Mouse (Mus musculus) MEL (cell line): ENCODE data around the gene Arid4b. TPM values are rescaled to one million over a fixed set of nuclear protein-coding genes. Genes with fewer than 3 reads are reported as not detected.

ENCODE experiments used
- DNase-seq: peaks from one replicate; pipeline ENCODE4 v3.0.0; 2011; ENCODE audit warnings: low read depth, low spot score
- H3K27ac ChIP-seq: 2 replicates; pipeline ENCODE4 v1.5.1; 2012; ENCODE audit warnings: low read depth, mild to moderate bottlenecking, control low read depth, low read length, moderate library complexity; ENCODE audit not compliant: control insufficient read depth
- H3K27me3 ChIP-seq, 2 experiments: fragments of 150-350 bp in 1 of 2; sonication (generic) in 1 of 2; 2 replicates each; pipeline ENCODE4 v1.6.1; 2012; ENCODE audit warnings: low read length in 2 of 2, mild to moderate bottlenecking in 2 of 2, improper control_type of control experiment in 1 of 2, moderate library complexity in 1 of 2; ENCODE audit not compliant: insufficient read depth in 2 of 2, control insufficient read depth in 1 of 2
- H3K36me3 ChIP-seq, 2 experiments: 2 replicates each; pipeline ENCODE4 v1.6.1; 2012 to 2014; ENCODE audit warnings: low read length in 2 of 2, improper control_type of control experiment in 1 of 2, inconsistent platforms in 1 of 2, mild to moderate bottlenecking in 1 of 2; ENCODE audit not compliant: insufficient read depth in 2 of 2, control insufficient read depth in 1 of 2
- H3K4me1 ChIP-seq, 2 experiments: fragments of 150-350 bp in 1 of 2; sonication (generic) in 1 of 2; 2 replicates each; pipeline ENCODE4 v1.6.1; 2012; ENCODE audit warnings: low read length in 2 of 2, improper control_type of control experiment in 1 of 2, mild to moderate bottlenecking in 1 of 2; ENCODE audit not compliant: insufficient read depth in 2 of 2, control insufficient read depth in 1 of 2
- H3K4me3 ChIP-seq, 2 experiments: fragments of 150-350 bp in 1 of 2; sonication (generic) in 1 of 2; 2 replicates each; pipeline ENCODE4 v1.5.1; 2012; ENCODE audit warnings: low read depth in 2 of 2, low read length in 2 of 2, mild to moderate bottlenecking in 2 of 2, moderate library complexity in 2 of 2, control low read depth in 1 of 2, improper control_type of control experiment in 1 of 2; ENCODE audit not compliant: control insufficient read depth in 1 of 2, insufficient read depth in 1 of 2
- H3K79me2 ChIP-seq: 2 replicates; pipeline ENCODE4 v1.6.1; 2012; ENCODE audit warnings: mild to moderate bottlenecking, low read length, moderate library complexity; ENCODE audit not compliant: control insufficient read depth, poor library complexity, insufficient read depth
- H3K9ac ChIP-seq: 2 replicates; pipeline ENCODE4 v1.6.1; 2012; ENCODE audit warnings: low read depth, mild to moderate bottlenecking, control low read depth, low read length, moderate library complexity; ENCODE audit not compliant: control insufficient read depth, poor library complexity, severe bottlenecking
- H3K9me3 ChIP-seq: fragments of 150-350 bp; sonication (generic); replicated peaks from 2 replicates; pipeline ENCODE4 v1.6.1; 2012; ENCODE audit warnings: mild to moderate bottlenecking, low read length, improper control_type of control experiment, moderate library complexity; ENCODE audit not compliant: insufficient read depth
- BHLHE40 ChIP-seq: IDR thresholded peaks from 2 replicates; pipeline ENCODE4 v1.6.1; 2012; ENCODE audit warnings: low read depth, mild to moderate bottlenecking, inconsistent platforms, low read length, improper control_type of control experiment, borderline replicate concordance
- CHD1 ChIP-seq: IDR thresholded peaks from 2 replicates; pipeline ENCODE4 v1.6.1; 2012; ENCODE audit warnings: low read depth, mild to moderate bottlenecking, inconsistent platforms, low read length, improper control_type of control experiment
- CHD2 ChIP-seq: IDR thresholded peaks from 2 replicates; pipeline ENCODE4 v1.6.1; 2011; ENCODE audit warnings: low read length, improper control_type of control experiment
- CTCF ChIP-seq, 3 experiments: IDR thresholded peaks in 2 of 3; conservative IDR thresholded peaks in 1 of 3; 2 replicates each; pipeline ENCODE4 v1.5.1; 2011 to 2012; ENCODE audit warnings: low read length in 3 of 3, low read depth in 2 of 3, mild to moderate bottlenecking in 2 of 3, improper control_type of control experiment in 1 of 3, inconsistent platforms in 1 of 3, mixed read lengths in 1 of 3, moderate library complexity in 1 of 3; ENCODE audit not compliant: control insufficient read depth in 1 of 3, insufficient read depth in 1 of 3, poor library complexity in 1 of 3, severe bottlenecking in 1 of 3
- E2F4 ChIP-seq: IDR thresholded peaks from 2 replicates; pipeline ENCODE4 v1.6.1; 2011; ENCODE audit warnings: low read depth, low read length, improper control_type of control experiment, borderline replicate concordance
- ELF1 ChIP-seq: IDR thresholded peaks from 2 replicates; pipeline ENCODE4 v1.6.1; 2014; ENCODE audit warnings: low read depth, mild to moderate bottlenecking, inconsistent platforms, low read length, improper control_type of control experiment, moderate library complexity
- EP300 ChIP-seq, 2 experiments: IDR thresholded peaks; 2 replicates each; pipeline ENCODE4 v1.6.1; 2011; ENCODE audit warnings: improper control_type of control experiment in 2 of 2, low read length in 2 of 2, low read depth in 1 of 2, mild to moderate bottlenecking in 1 of 2
- ETS1 ChIP-seq: IDR thresholded peaks from 2 replicates; pipeline ENCODE4 v1.6.1; 2012; ENCODE audit warnings: low read depth, mild to moderate bottlenecking, inconsistent platforms, low read length, improper control_type of control experiment, moderate library complexity
- GABPA ChIP-seq: IDR thresholded peaks from 2 replicates; pipeline ENCODE4 v1.6.1; 2012; ENCODE audit warnings: low read depth, mild to moderate bottlenecking, inconsistent platforms, low read length, improper control_type of control experiment, moderate library complexity
- GATA1 ChIP-seq: IDR thresholded peaks from 2 replicates; pipeline ENCODE4 v1.6.1; 2011; ENCODE audit warnings: low read depth, low read length, improper control_type of control experiment
- HCFC1 ChIP-seq: IDR thresholded peaks from 2 replicates; pipeline ENCODE4 v1.6.1; 2012; ENCODE audit warnings: low read depth, mild to moderate bottlenecking, inconsistent platforms, low read length, improper control_type of control experiment, moderate library complexity
- JUND ChIP-seq: IDR thresholded peaks from 2 replicates; pipeline ENCODE4 v1.6.1; 2011; ENCODE audit warnings: low read depth, mild to moderate bottlenecking, improper control_type of control experiment, low read length
- KAT2A ChIP-seq: conservative IDR thresholded peaks from 2 replicates; pipeline ENCODE4 v1.6.1; 2012; ENCODE audit warnings: low read depth, low read length, improper control_type of control experiment, inconsistent platforms
- MAFK ChIP-seq: IDR thresholded peaks from 2 replicates; pipeline ENCODE4 v1.6.1; 2011; ENCODE audit warnings: low read depth, mild to moderate bottlenecking, low read length, improper control_type of control experiment, borderline replicate concordance
- MAZ ChIP-seq: IDR thresholded peaks from 2 replicates; pipeline ENCODE4 v1.6.1; 2012; ENCODE audit warnings: low read depth, mild to moderate bottlenecking, inconsistent platforms, low read length, improper control_type of control experiment
- MEF2A ChIP-seq: IDR thresholded peaks from 2 replicates; pipeline ENCODE4 v1.6.1; 2014; ENCODE audit warnings: low read depth, mild to moderate bottlenecking, inconsistent platforms, low read length, improper control_type of control experiment; ENCODE audit not compliant: poor library complexity, insufficient replicate concordance, severe bottlenecking; ENCODE audit errors: extremely low read depth
- MYB ChIP-seq: IDR thresholded peaks from 2 replicates; pipeline ENCODE4 v1.6.1; 2011; ENCODE audit warnings: mild to moderate bottlenecking, low read depth, low read length, improper control_type of control experiment
- MYC ChIP-seq: IDR thresholded peaks from 2 replicates; pipeline ENCODE4 v1.6.1; 2011; ENCODE audit warnings: low read depth, mild to moderate bottlenecking, low read length, improper control_type of control experiment, moderate library complexity
- NELFE ChIP-seq: IDR thresholded peaks from 2 replicates; pipeline ENCODE4 v1.6.1; 2011; ENCODE audit warnings: low read depth, low read length, improper control_type of control experiment
- NRF1 ChIP-seq: IDR thresholded peaks from 2 replicates; pipeline ENCODE4 v1.6.1; 2014; ENCODE audit warnings: low read depth, mild to moderate bottlenecking, inconsistent platforms, low read length, improper control_type of control experiment, moderate library complexity; ENCODE audit not compliant: poor library complexity, insufficient read depth, severe bottlenecking
- POLR2A ChIP-seq, 2 experiments: IDR thresholded peaks; 2 replicates each; pipeline ENCODE4 v1.6.1; 2011 to 2012; ENCODE audit warnings: low read length in 2 of 2, mild to moderate bottlenecking in 2 of 2, control low read depth in 1 of 2, improper control_type of control experiment in 1 of 2, low read depth in 1 of 2, moderate library complexity in 1 of 2; ENCODE audit not compliant: control insufficient read depth in 1 of 2, insufficient read depth in 1 of 2, poor library complexity in 1 of 2
- POLR2AphosphoS2 ChIP-seq: IDR thresholded peaks from 2 replicates; pipeline ENCODE4 v1.6.1; 2011; ENCODE audit warnings: low read length, improper control_type of control experiment
- POLR2AphosphoS5 ChIP-seq: IDR thresholded peaks from 2 replicates; pipeline ENCODE4 v1.6.1; 2012; ENCODE audit warnings: low read depth, borderline replicate concordance, mild to moderate bottlenecking, inconsistent platforms, low read length, moderate library complexity, mixed read lengths
- RAD21 ChIP-seq: IDR thresholded peaks from 2 replicates; pipeline ENCODE4 v1.6.1; 2011; ENCODE audit warnings: mild to moderate bottlenecking, low read depth, low read length, improper control_type of control experiment
- RCOR1 ChIP-seq: IDR thresholded peaks from 2 replicates; pipeline ENCODE4 v1.6.1; 2012; ENCODE audit warnings: low read depth, mild to moderate bottlenecking, inconsistent platforms, low read length, improper control_type of control experiment
- SIN3A ChIP-seq: IDR thresholded peaks from 2 replicates; pipeline ENCODE4 v1.6.1; 2012; ENCODE audit warnings: low read length, improper control_type of control experiment, inconsistent platforms
- SMC3 ChIP-seq: IDR thresholded peaks from 2 replicates; pipeline ENCODE4 v1.6.1; 2011; ENCODE audit warnings: low read depth, low read length, improper control_type of control experiment
- TAL1 ChIP-seq: IDR thresholded peaks from 2 replicates; pipeline ENCODE4 v1.6.1; 2012; ENCODE audit warnings: mild to moderate bottlenecking, inconsistent platforms, low read length, moderate library complexity, mixed read lengths
- TBP ChIP-seq: IDR thresholded peaks from 2 replicates; pipeline ENCODE4 v1.8.0; 2011; ENCODE audit warnings: low read depth, low read length, improper control_type of control experiment
- UBTF ChIP-seq: IDR thresholded peaks from 2 replicates; pipeline ENCODE4 v1.6.1; 2012; ENCODE audit warnings: low read depth, mild to moderate bottlenecking, inconsistent platforms, low read length, improper control_type of control experiment, moderate library complexity, borderline replicate concordance; ENCODE audit not compliant: insufficient read depth
- USF2 ChIP-seq, 2 experiments: IDR thresholded peaks; 2 replicates each; pipeline ENCODE4 v1.6.1; 2011 to 2012; ENCODE audit warnings: improper control_type of control experiment in 2 of 2, low read length in 2 of 2, borderline replicate concordance in 1 of 2, inconsistent platforms in 1 of 2, low read depth in 1 of 2, mild to moderate bottlenecking in 1 of 2; ENCODE audit not compliant: insufficient read depth in 1 of 2
- ZC3H11A ChIP-seq: IDR thresholded peaks from 2 replicates; pipeline ENCODE4 v1.6.1; 2012; ENCODE audit warnings: low read depth, mild to moderate bottlenecking, inconsistent platforms, low read length, improper control_type of control experiment
- ZKSCAN1 ChIP-seq: IDR thresholded peaks from 2 replicates; pipeline ENCODE4 v1.6.1; 2012; ENCODE audit warnings: low read depth, mild to moderate bottlenecking, inconsistent platforms, low read length, improper control_type of control experiment, moderate library complexity
- ZMIZ1 ChIP-seq: IDR thresholded peaks from 2 replicates; pipeline ENCODE4 v1.6.1; 2012; ENCODE audit warnings: low read depth, mild to moderate bottlenecking, inconsistent platforms, low read length, improper control_type of control experiment, moderate library complexity
- polyA plus RNA-seq, 2 experiments: library from polyadenylated mRNA; stranded (reverse) in 1 of 2; unstranded in 1 of 2; fragments of >175 nt in 1 of 2; fragments of >200 nt in 1 of 2; gene quantifications; 2 replicates each; pipeline versions ENCODE4 v1.2.1 to v1.2.4; 2012; ENCODE audit warnings: low replicate concordance in 2 of 2, low read depth in 1 of 2; ENCODE audit not compliant: insufficient read length in 2 of 2, insufficient read depth in 1 of 2, missing spikeins in 1 of 2
- total RNA-seq: library from RNA; depleted of rRNA; stranded (reverse); fragments of 300-350 nt; gene quantifications from 2 replicates; pipeline ENCODE4 v1.2.3, GENCODE M21; 2012

The Arid4b gene
- total and polyA plus RNA-seq, 3 experiments: 8.0 to 24.8 (median 13.0) TPM

- TF ChIP-seq CHD2 (no peak), POLR2AphosphoS5 (no peak), NRF1 (no peak)
Observed at GRCm38 (mm10) chr13:14033309-14034072, 29.5 kb upstream of the Arid4b start (continued).

DNA sequence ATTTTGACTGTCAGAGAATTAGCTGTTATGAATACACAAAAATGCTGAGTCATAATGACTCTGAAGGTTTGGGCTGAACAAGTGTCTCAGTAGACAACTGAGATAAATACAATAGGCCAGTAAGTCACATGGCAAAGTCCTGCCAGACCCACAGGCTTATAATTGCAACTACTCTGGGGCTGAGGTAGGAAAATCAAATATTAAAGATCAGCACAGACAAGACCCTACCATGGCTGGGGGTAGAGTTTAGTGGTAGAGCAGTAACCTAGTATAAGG, 29.0 kb upstream of the Arid4b start:
- Histone ChIP-seq H3K27me3 (no peaks in the 10 kb centered on the region), H3K27ac (peak overlapping the region; percentile 97), H3K79me2 (peaks cover 51% of the 10 kb centered on the region), H3K4me1 (peaks cover 20 to 25% of the 10 kb centered on the region in 2 experiments), H3K36me3 (peaks cover 14 to 50% of the 10 kb centered on the region in 2 experiments), H3K9me3 (no peaks in the 10 kb centered on the region), H3K4me3 (no peak overlapping the region), H3K9ac (peak overlapping the region; percentile 54)
- DNase-seq: peak; percentile 86
- no peak for TF ChIP-seq ZKSCAN1
- TF ChIP-seq EP300 (IDR thresholded peaks at IDR 0.05; ENCODE audit: low read depth in 1 of 2, low read length in 2 of 2): peak; percentile 70 to 86
- TF ChIP-seq SMC3: no peak
- TF ChIP-seq CHD1: 0 out of 2 replicates have a peak, but pooled peaks have one; percentile 29
- no peak for TF ChIP-seq BHLHE40
- no peak for TF ChIP-seq POLR2AphosphoS5
- TF ChIP-seq TAL1: peak; percentile 40
- TF ChIP-seq MEF2A: no peak
- no peak for TF ChIP-seq NRF1
- TF ChIP-seq CTCF (IDR thresholded peaks at IDR 0.05 in 2 of 3, conservative IDR thresholded peaks at IDR 0.05 in 1 of 3; ENCODE audit: control insufficient read depth in 1 of 3, insufficient read depth in 1 of 3, low read depth in 2 of 3, low read length in 3 of 3, poor library complexity in 1 of 3, severe bottlenecking in 1 of 3): no peak
- TF ChIP-seq RAD21: no peak
- TF ChIP-seq USF2 (IDR thresholded peaks at IDR 0.05; ENCODE audit: borderline replicate concordance in 1 of 2, insufficient read depth in 1 of 2, low read depth in 1 of 2, low read length in 2 of 2): 0 out of 4 replicates have a peak, but pooled peaks of 1 of the 2 experiments have one; percentile 22
- peak; percentile 85 for TF ChIP-seq MYC
- 0 out of 2 replicates have a peak, but pooled peaks have one; percentile 6 for TF ChIP-seq HCFC1
- no peak for TF ChIP-seq MYB
- TF ChIP-seq ZMIZ1: no peak
- TF ChIP-seq RCOR1: no peak
- TF ChIP-seq NELFE: no peak
- TF ChIP-seq GATA1: peak; percentile 62; the same call in 1 of the 2 replicates
- no peak for TF ChIP-seq JUND
- TF ChIP-seq GABPA: peak; percentile 100
- TF ChIP-seq ZC3H11A: no peak
- TF ChIP-seq UBTF: no peak
- no peak; the same call in none of the 2 replicates for TF ChIP-seq SIN3A
- no peak for TF ChIP-seq MAZ
- no peak for TF ChIP-seq TBP
- TF ChIP-seq KAT2A: no peak
- TF ChIP-seq POLR2AphosphoS2: no peak
- no peak for TF ChIP-seq POLR2A (IDR thresholded peaks at IDR 0.05; ENCODE audit: control insufficient read depth in 1 of 2, insufficient read depth in 1 of 2, low read depth in 1 of 2, low read length in 2 of 2, poor library complexity in 1 of 2)
- TF ChIP-seq E2F4: no peak
- no peak for TF ChIP-seq ELF1
- TF ChIP-seq MAFK: peak; percentile 97
- peak; percentile 88 for TF ChIP-seq ETS1
- TF ChIP-seq CHD2: no peak
